Mouse (Mus musculus) spleen, adult 2 months (tissue): ENCODE measurements at regions not wholly inside any gene's neighbourhood (a gene's known extent, or its start where the extent isn't known, plus 50 kb on each side); places are given as distances from the start of the nearest gene placed in this dataset.

ENCODE experiments used
- CTCF ChIP-seq: fragments of 200-500 bp; IDR thresholded peaks from 2 replicates; pipeline ENCODE4 v1.5.1; 2011; ENCODE audit warnings: mild to moderate bottlenecking, inconsistent platforms; ENCODE audit not compliant: insufficient read depth, insufficient read length, insufficient replicate concordance; ENCODE audit errors: extremely low read depth
- POLR2A ChIP-seq: fragments of 200-500 bp; IDR thresholded peaks from 2 replicates; pipeline ENCODE4 v1.6.1; 2011; ENCODE audit warnings: low read depth, low read length, inconsistent platforms

DNA sequence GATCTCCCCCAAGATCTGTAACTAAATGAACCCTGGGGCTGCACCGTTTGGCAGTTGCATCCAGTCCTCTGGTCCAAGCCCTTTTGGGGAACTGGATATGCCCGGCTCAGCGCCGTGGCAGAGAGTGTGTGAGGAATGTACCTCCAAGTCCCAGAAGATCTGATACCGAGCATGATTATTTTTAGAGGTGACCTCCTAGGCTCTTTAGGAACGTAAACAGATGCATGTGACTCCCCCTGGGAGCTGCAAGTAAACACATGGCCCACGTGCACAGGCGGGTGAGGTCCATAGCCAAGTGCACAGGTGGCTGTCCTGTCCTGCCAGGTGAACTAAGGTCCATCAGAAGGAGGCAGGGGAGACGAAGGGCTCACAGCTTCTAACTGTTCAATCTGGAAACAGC lies 107.3 kb downstream of the Fam161a start:
- TF ChIP-seq CTCF (no peak), POLR2A (no peak)
